Mouse (Mus musculus) CD4-positive, CD25-positive, alpha-beta regulatory T cell, adult 4 months (primary cell): ENCODE results near the gene Dact3. TPM values are rescaled to one million over a fixed set of nuclear protein-coding genes. Genes with fewer than 3 reads are reported as not detected.

Source experiments
- ATAC-seq: one replicate; pipeline ENCODE4 v1.8.0; 2017
- polyA plus RNA-seq, 2 experiments: library from polyadenylated mRNA; unstranded; fragments of 100-300 nt; shearing (Covaris generic); gene quantifications; one replicate each; pipeline ENCODE4 v1.2.1; 2017

Dact3 gene
- polyA plus RNA-seq, 2 experiments from 2014 or later: not detected

DNA sequence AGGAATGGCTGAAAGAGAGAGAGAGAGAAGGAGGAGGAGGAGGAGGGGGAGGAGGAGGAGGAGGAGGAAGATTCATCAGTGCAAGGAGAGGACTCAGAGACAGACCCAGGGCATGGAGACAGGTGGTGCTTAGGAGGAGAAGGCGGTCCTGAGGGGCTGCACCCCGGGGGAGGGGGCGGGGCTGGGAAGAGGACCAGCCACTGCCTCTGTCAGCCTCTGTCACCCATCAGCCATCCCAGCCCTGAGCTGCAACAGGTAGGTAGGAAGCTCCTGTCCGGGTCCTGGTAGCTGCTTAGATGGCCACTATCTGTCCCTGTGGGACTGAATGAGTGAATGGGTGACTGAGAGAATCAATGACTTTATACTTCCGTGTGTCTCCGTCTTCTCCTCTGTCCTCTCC lies 18.5 kb downstream of the Dact3 start:
- ATAC-seq: no peak

- no peak for ATAC-seq
Observed at GRCm38 (mm10) chr7:16894279-16894678, 19.2 kb downstream of the Dact3 start.

GRCm38 (mm10) chr7:16895000-16895399 lies 19.9 kb downstream of the Dact3 start:
- peak; percentile 54 for ATAC-seq

DNA sequence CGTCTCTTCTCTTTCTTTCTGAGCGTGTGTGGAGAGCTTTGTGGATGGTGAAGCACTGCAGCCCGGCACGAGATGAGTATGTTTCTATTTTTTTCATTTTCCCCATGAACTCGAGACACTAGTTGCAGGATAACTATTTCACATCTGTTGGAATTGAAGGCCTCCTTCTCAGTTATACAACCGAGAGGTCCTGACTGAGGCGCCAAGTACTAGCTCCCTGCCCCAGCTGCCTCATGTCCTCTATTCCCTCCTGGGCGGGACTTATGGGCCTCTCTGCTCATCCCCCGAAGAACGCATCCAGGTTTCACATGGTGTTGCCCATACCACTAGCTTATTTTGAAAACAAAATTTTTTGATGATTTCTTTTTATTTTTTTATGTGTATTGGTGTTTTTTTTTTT lies 20.4 kb downstream of the Dact3 start:
- ATAC-seq: no peak

GRCm38 (mm10) chr7:16900526-16900925 lies 25.4 kb downstream of the Dact3 start:
- ATAC-seq: no peak

DNA sequence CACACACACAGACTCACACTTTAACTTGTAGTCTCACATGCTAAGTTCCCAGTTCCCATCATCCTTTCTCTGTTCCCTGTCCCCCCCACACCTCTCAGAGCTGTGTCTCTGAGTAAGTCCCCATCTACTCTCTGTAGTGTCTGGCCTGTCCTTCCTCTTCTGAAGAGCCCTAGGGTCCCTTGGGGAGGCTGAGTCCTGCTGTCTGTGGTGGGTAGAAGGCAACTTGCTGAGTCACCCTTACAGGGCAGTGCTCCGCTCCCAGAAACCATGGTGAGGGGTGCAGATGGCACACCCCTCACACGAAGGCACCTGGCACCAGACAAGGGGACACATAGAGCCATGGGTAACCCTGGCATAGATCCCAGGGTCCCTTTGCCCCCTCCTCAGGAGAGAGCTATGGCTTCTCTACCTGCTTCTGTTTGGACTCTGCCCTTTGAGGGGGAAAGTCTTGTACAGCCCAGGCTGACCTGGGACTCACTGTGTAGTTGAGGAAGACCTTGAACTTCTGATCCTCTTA lies 28.4 kb downstream of the Dact3 start:
- ATAC-seq: no peak

DNA sequence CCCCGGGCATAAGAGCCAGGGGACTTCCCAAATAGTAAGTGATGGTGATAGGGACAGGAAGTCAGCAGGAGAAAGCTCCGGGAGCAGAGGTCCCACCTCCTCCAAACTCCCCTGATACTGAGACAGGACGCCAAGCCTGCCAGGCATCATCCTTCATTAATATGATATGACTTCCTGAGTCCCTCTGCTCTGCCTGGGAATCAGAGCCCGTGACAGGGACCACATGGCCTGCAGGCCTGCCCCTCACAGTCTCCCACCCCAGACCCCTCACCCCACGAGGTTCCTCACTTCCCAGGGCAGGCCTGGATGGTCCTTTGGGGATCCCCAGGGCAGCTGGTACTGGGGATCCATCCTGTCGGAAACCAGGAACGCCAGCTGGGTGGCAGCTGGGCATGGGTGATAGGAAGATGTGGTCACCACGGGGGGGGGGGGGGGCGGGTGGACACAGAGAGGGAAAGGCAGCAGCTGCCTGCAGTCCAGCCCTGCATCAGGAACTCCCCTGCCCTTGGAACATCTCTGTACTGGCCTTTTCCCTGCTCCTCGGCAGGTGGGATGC lies 29.1 kb downstream of the Dact3 start:
- ATAC-seq: no peak

DNA sequence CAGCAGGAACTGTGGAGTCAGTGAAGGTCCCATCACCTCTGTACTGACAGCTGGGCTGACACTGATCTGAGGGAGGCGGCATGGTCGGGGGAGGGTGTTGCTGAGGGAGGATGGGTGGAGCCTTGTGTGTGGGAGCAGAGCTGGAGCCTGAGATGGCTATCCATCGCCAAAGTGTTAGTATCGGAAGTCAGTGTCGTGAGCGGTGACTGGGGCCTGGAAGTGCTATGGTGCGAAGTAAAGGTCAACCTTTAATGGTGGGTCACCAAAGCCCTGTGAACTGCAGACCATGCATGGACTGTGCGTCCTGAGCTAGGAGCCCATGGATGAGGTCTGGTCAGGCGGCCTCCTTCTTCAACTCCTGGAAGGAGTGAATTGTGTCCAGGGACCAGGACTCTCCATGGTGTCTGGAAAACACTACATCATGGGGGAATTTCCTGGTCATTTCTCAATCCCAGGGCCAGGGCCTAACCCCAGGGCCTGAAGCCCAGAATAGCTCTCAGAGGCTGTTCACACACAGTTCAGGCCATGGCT lies 30.4 kb downstream of the Dact3 start:
- ATAC-seq: peak; percentile 46

DNA sequence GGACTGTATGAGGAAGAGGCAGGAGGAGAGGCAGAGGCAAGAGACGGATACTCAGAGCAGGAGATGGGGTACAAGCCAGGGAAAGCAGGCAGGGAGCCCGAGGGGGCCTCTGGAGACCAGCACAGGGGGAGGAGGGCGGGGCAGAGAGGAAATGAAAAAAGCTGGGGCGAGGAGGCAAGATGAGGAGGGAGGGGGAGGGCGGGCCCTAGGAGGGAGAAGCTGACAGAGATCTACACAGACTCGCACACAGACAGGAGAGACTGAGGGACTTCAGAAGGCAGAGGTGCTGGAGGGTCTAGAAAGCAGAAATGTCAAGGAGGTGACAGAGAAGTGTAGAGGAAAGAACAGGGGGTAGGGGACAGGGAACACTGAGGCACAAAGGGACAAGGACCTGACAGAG lies 31.2 kb downstream of the Dact3 start, which contains the start of gene Ptgir:
Gene Ptgir (plus strand): TSS at position 210 of the 400 bp plus-strand sequence.
- ATAC-seq: peak; percentile 42

DNA sequence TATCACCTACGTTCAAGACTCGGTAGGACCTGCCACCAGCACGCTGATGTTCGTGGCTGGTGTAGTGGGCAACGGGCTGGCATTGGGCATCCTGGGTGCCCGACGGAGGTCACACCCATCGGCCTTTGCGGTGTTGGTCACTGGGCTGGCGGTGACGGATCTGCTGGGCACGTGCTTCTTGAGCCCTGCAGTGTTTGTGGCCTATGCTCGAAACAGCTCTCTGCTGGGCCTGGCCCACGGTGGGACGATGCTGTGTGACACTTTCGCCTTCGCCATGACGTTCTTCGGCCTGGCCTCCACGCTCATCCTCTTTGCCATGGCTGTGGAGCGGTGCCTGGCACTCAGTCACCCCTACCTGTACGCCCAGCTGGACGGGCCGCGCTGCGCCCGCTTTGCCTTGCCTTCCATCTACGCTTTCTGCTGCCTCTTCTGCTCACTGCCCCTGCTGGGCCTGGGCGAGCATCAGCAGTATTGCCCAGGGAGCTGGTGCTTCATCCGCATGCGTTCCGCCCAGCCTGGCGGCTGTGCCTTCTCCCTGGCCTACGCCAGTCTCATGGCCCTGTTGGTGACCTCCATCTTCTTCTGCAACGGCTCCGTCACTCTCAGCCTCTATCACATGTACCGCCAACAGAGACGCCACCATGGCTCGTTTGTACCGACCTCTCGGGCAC lies 31.9 kb downstream of the Dact3 start:
- ATAC-seq: no peak

- peak; percentile 56 for ATAC-seq
Observed at GRCm38 (mm10) chr7:16907842-16908241, 32.7 kb downstream of the Dact3 start.

- peak; percentile 64 for ATAC-seq
Observed at GRCm38 (mm10) chr7:16908367-16908766, 33.2 kb downstream of the Dact3 start.

GRCm38 (mm10) chr7:16908859-16909258 lies 33.7 kb downstream of the Dact3 start:
- no peak for ATAC-seq

- no peak for ATAC-seq
Observed at GRCm38 (mm10) chr7:16909909-16910308, 34.8 kb downstream of the Dact3 start.

GRCm38 (mm10) chr7:16911904-16912303 lies 36.8 kb downstream of the Dact3 start:
- no peak for ATAC-seq

- no peak for ATAC-seq
Observed at GRCm38 (mm10) chr7:16912360-16912759, 37.2 kb downstream of the Dact3 start.

- ATAC-seq: peak; percentile 94
Observed at GRCm38 (mm10) chr7:16913806-16914452, 38.8 kb downstream of the Dact3 start.

DNA sequence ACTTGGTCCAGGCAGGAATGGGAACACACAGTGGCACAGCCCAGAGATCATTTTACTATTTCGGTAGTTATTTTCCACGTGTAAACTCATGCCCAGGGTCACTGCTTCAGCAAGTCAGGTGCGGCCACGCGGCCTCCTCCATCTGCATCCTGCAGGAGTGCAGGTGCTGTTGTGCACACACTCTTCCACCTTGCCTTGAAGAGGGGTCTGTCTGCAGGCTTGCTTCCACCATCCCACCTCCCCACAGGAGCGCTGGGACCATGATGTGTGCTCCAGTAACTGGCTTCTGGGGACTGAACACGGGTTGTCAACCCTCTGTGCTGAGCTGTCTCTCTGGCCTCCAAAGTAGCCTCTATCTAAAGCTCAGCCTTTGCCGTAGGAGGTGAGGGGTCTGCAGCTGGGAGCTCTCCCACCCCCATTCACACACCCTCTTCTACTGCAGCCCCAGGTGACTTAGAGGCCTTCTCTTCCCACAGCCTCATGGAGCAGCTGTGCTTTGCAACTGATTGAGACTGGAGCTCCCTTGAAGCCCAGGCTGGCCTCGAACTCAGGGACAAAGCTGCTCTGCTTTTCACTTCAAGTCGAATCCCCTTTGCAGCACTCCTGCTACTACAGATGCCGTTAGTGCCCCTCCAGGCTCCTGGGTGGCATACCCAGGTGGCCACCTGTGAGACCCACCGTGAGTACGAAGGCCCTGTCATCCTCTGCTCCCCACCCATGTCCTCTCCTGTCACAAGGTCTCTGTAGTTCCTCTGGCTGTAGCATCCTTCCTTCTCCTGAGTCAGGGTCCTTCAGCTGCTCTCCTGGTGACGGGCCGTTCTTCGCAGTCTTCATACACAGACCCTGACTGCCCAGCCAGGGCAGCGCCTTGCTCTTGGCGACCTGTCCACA lies 39.6 kb downstream of the Dact3 start:
- ATAC-seq: no peak

DNA sequence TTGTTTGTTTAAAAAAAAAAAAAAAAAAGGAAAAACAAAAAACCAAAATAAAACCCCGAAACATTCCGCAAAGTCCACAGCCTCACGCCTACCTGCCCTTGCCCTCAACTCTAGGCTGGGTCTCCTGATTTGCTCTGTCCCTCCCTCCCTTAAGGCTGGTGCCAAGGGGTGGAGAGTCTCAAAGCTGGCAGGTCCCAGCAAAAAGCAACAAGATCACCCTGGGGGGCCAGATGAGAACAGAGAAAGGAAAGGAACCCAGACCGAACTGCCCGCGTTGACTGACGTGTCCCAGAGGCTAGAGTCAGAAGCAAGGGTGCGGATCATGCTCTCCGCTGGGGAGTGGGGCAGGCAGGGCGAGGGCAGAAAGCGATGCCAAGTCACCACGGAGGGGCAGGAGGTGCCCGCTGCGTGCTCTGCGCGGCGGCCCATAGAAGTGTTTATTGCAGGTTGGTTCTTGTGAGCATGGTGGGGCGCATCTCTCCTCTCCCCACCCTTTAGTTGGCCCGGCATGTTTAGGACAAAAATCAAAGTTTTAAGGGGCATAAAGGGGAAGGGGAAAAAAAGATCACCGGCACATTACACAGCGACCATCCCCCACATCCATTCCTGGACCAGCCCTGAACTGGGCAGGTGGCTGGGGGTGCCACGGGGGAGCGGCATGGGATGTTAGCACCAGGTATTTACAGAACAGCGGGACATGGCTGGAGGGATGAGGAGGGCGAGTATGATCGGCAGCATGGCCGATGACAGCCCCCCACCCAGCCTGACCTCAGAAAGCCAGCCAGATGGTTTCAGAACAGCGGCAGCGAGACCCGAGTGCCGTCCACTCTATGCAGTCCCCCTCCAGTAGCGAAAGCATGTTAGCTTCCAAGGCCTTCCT lies 40.6 kb downstream of the Dact3 start:
- ATAC-seq: no peak

GRCm38 (mm10) chr7:16916342-16917265 lies 41.5 kb downstream of the Dact3 start:
- ATAC-seq: no peak
